Mouse (Mus musculus) CD4-positive, CD25-positive, alpha-beta regulatory T cell, adult 4 months (primary cell): ENCODE data around the gene Fat3. TPM values are rescaled to one million over a fixed set of nuclear protein-coding genes. Genes with fewer than 3 reads are reported as not detected.

Experiments used
- ATAC-seq: one replicate; pipeline ENCODE4 v1.8.0; 2017
- polyA plus RNA-seq, 2 experiments: library from polyadenylated mRNA; unstranded; fragments of 100-300 nt; shearing (Covaris generic); gene quantifications; one replicate each; pipeline ENCODE4 v1.2.1; 2017

The Fat3 gene
- polyA plus RNA-seq: under 1 TPM in 1 of 2 experiments, not detected in 1; 0.31 TPM

- ATAC-seq: no peak
Observed at GRCm38 (mm10) chr9:16501186-16501711, at the start of gene Fat3. Fat3 (minus strand) TSS chr9:16501285.

DNA sequence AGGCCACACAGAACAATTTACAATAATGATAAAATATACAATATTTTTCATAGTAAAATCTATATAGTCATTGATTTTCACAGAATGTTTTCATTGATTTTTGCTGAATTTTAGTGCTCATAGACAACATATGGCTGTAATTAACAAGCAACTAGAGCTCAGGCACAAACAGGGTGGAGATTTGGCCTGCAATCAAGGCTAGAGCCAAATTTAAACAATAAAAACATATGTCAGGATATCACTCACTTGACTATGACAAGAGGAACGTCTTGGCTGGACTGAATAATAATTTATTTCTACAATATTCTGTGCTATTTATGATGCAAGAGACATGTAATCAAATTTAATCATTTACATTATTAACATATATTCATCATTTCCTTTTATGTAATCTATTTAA, 31.8 kb upstream of the Fat3 start:
- no peak for ATAC-seq

DNA sequence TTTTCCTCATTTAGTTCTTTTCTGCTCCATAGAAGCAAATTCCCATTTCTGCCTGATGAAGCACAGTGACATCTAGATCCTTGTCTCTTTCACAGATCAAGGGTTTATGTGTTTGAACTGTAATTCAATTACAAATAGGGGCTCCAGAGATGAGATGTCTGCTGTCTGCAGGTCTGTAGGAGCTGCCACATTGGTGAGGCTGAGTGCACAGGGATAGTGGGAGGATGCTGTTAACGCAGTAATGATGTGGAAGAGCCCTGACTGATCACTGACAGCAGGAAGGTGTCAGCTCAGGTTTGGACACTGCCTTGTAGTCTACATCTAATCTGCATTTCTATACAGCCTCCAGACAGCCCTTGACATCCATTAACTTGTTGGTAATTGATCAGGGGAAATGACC, 16.5 kb upstream of the Fat3 start:
- no peak for ATAC-seq

- ATAC-seq: no peak
Observed at GRCm38 (mm10) chr9:16512005-16512404, 10.9 kb upstream of the Fat3 start.

- ATAC-seq: no peak
Observed at GRCm38 (mm10) chr9:16503776-16504175, 2.7 kb upstream of the Fat3 start.

GRCm38 (mm10) chr9:16502673-16503343, 1.7 kb upstream of the Fat3 start:
- no peak for ATAC-seq

DNA sequence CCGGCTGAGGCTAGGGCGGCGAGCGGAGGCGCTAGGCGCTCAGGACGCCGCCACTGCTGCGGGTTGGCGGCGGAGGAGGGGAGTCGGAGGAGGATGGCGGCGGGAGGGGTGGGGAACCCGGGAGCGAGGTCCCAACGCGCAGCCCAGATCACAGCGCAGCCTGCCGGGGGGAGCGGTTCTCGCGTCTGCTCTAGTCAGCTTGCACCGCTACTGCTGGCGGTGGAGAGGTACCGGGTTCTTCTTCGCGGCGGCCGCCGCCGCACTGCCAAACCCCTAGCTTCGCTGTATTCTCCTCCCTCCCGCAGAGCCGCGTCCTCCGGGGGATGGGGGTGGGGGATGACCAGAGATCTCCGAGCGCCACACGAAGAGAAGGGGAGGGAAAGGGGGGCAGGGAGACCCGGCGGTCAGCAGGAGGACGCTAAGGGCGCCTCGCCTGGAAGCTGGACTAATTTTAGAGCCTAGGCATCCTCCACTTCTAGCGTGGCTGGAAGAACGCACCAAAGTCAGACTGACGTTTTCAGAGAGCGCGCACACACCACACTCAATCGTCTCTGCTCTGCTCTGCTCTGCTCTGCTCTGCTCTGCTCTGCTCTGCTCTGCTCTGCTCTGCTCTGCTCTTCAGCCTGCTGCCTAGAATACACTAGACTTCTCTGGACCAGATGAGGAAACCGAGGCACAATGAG, 1.0 kb upstream of the Fat3 start:
- ATAC-seq: no peak

DNA sequence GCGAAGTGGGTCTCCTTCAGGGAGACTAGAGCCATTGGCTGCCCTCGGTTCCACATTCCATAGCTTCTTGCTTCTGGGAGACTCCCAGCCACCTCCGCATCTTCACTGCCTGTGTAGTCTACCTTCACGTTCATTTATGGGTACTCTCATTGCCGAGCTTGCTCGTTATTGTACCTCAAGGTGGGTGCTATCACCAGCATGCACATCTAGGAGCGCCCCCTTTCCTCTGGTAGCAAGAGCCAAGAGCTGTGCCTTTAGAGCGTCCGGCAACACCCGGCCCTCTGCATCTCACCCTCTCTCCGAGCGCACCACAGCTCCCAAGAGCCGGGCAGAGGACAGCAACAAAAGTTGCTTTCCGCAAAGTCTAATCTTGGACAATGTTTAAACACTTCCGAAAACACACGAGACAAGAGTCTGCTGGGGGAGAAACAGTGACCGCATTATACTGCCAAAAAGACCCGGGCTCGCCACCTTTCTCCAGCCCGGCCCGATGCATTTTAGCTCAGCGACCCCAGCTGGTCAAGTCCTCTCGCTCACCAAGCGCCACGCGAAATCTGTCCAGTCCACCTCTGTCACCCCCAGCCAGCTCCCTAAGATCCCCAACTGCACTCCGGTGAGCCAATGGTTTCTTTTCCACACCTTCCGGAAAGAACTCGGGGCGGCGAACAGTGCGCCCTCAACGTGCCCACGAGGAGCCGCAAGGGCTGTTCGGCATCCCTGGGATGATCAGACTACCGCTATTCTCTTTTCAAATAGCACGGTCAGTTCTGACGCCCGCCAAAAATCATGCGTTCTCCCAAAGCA, 501 bp downstream of the Fat3 start:
- ATAC-seq: no peak

DNA sequence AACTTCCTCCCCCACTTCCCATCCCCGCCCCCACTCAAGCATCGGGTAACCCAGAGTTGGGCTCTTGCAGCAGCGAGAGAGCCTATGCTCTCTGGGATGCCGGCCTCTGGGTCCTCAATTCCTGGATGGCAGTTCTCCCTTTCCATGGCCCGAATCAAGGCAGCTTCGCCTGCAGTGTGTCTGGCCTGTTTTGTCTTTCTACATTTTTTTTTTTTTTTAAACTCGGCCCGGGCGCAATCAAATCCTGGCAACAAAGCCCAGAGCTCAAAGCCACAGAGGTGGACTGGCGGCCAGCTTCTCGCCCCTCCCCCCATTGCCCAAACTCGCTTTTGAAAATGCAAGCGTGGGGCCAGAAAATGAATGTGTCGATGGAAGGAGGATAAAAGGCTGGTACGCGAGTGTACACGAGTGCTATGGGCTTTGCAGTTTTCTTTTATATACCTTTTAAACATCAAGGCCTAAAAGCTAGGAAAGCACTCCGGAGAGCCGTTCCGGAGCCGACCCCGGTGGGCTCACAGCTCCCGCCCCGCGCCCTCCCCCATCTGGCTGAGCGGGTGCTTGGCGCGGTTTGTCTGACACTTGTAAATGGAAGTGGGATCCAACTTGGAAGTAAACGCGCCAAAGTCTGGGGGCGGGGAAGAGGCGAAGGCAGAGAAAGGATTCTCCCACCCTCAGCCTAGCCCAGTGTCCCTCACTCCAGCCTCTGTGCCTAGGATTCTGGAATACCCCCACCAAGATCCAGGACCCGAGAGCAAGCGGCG, 1.3 kb downstream of the Fat3 start:
- ATAC-seq: no peak

DNA sequence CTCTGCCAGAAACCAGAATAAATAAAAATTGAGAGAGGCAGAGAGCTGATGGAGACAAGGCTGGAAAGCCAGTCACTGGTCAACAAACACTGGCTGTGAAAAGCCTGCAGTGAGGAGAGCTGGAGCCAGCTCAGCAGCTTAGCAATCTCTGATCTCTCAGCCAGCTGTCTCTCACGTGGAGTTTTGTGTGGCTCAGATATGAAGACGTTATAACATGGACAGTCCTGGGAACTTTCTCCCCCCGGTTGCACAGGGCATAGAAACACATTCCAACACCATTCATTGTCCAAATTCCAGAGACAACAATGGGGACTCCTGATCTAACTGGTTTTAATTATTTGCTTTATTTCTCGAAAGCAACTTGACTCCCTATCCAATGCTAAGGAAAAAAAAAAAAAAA, 2.2 kb downstream of the Fat3 start:
- no peak for ATAC-seq

DNA sequence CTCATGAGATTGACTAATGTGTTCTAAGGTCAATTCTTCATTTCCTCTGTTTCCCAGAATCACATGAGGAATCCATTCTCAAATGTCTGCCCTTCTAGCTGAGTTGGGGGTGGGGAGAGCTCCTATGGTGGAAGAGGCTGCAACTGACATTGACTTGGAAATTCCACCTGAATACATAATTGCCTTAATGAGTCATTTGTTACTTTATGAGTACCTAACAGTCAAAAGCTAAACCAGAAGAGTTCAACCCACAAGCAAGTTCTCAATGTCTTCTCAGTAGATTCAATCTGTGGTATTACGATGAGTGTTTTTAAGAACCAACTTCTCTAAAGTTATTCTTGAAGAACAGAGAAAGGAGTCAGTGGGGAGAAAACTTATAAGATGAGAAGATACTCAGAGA, 3.7 kb downstream of the Fat3 start:
- no peak for ATAC-seq

DNA sequence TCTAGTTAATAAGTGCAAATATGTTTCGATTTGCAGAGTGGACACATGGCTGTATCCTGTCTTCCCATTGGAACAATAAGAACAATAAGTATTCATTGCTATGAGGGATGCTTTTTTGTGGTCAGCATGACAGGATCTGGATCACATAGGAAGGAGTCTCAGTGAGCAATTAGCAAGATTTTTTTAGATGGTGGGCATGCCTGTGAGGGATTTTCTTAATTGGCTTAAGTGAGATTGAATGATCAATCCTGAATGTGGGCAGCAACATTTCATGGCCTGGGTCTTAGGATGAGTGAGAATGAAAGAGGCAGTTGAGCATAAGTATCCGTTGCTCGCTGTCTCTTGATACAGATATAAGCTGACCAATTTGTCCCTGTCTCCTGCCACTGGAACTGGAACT, 4.8 kb downstream of the Fat3 start:
- no peak for ATAC-seq

DNA sequence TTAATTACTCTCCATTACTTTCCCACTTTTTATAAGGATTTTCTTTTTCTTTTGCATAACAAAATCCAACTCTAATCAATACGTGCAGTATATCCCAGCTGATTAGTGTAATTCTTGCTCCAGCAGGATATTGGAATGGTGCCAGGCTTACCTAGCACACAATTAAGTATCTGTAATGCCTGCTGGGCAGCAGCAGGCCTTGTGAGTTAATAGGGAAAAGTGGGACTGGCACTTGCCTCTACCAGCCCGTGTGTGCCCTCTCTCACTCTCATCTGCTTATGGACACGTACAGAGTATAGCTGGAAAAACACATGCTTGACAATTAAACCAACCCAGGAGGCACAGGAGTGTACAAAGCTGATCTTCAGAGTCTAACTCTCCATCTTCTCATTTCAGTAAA, 11.4 kb downstream of the Fat3 start:
- ATAC-seq: no peak

- no peak for ATAC-seq
Observed at GRCm38 (mm10) chr9:16487565-16487964, 13.5 kb downstream of the Fat3 start.

DNA sequence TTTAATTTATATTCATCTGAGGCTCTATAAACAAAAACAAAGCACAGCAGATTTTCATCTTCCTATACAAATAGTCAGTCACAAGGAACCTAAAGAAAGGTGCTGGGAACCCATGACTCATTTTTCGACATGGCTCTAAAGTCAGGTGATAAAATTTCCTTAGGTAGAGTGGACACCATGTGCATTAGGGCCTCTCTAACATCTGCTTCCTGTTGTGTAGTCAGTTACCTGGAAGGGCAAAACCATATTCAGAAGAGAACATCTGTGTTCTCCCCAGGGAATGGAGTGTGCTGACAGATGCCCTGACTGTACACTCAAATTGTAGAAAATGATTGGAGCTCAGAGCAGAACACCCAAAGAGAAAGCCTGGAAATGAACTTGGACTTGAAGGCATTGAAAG, 14.9 kb downstream of the Fat3 start:
- no peak for ATAC-seq

- no peak for ATAC-seq
Observed at GRCm38 (mm10) chr9:16485173-16485572, 15.9 kb downstream of the Fat3 start.

DNA sequence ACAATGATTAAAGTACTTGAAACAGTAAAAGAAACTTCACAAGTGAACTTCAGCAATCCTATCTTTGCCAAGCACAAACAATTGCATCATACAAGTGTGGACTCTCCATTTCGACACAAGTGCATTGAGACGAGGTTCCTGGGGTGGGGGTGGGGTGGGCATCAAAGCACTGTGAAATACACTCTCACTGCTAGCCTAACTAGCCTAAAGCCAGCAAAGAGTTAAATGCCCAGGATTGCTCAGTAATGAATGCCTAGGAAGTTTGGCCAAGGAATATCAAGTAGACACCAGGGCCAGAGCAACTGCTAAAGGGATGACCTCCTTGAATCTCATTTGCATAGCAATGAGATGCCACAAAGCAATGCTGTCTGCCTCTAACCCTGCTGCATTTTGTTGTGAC, 16.3 kb downstream of the Fat3 start:
- no peak for ATAC-seq

GRCm38 (mm10) chr9:16461491-16461890, 39.6 kb downstream of the Fat3 start:
- ATAC-seq: no peak

DNA sequence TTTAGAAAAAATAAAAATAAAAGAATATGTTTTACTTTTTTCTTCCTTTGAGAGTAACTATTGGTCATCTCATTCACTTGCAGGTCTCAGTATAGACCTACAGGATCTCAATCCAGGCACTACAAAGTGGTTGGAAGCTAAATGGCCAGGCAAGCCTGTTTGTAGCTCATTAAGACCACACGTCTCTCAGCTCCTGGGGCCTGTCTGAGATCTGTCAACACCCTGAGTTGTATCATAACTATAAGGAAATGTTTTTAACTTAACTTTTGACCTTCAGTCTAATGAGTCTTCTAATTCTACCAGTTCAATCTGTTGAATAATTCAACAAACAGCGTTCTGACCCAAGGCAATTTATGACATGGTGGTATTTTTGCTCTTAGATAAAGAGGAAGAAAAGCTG, 40.5 kb downstream of the Fat3 start:
- no peak for ATAC-seq

GRCm38 (mm10) chr9:16441930-16442329, 59.2 kb downstream of the Fat3 start:
- no peak for ATAC-seq

- ATAC-seq: no peak
Observed at GRCm38 (mm10) chr9:16440638-16441037, 60.4 kb downstream of the Fat3 start.

DNA sequence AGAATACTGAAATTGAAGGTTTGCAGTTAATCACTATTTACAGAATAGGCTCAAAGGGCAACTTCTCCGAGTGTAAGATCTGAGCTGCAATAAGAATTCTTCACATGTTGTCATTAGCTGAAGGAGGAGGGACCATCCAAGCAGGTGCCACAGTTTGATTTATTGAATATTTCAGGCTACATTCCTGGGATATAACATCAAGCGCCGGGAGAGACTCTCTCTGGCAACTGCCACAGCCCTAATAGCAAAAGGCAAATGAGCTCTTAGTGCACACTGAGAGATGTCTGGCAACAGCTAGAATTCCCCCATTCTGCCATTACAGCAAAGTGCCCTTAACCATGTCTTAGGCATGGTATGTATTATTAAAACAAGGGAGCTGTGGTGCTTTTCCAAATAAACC, 61.1 kb downstream of the Fat3 start:
- no peak for ATAC-seq

DNA sequence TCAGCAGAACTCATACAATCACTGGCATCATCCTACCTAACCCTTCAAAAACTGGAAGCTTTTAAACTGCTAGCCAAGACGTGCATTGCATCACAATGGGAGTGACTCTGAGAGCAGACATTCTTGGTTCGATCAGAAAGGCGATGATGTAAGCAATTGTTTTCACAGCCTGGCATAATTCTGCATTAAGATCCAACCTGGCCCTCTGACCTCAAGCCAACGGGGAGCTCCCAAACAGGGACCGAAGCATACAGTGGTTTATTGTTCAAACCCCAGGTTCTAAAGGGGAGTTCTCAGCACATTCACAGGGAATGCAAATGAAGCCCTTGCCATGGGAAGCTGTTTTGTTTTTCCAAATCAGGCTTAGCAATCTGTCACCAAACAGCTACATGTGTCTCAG, 63.3 kb downstream of the Fat3 start:
- ATAC-seq: no peak
